ENCODE assay signal across 11 mouse cellular contexts in genomic region chr13:99303846-99304245, GRCm38 (mm10). TPM values are rescaled to one million over a fixed set of nuclear protein-coding genes. Genes with fewer than 3 reads are reported as not detected.
DNase-seq lines count a peak whose midpoint lies in the region; ATAC-seq and TF ChIP-seq lines count a peak whose summit lies in the region.
"Had no signal": no experiment of that assay in that cellular context is flagged by ENCODE, and none has a peak within 500 bp of the region (broad histone marks: within the 10 kb centered on the region; RNA-seq: fewer than 3 reads in every experiment).

No protein-coding gene starts in this region.

- H3K4me3 ChIP-seq in forebrain, embryonic 14.5 days (ENCODE audit: low read depth, low read length), result no peak overlapping the region
- no peak overlapping the region for H3K4me3 ChIP-seq in forebrain, embryonic 10.5 days
- H3K4me3 ChIP-seq in lung, embryonic 15.5 days, result no peak overlapping the region
- no peak overlapping the region for H3K4me3 ChIP-seq in left cerebral cortex, adult 2 months
- no peak overlapping the region for H3K4me3 ChIP-seq in stomach, postnatal 0 days (ENCODE audit: low read depth, low read length)
- H3K4me3 ChIP-seq: hindbrain, embryonic 10.5 days; neural tube, embryonic 12.5 days had no signal

- no peaks in the 10 kb centered on the region for H3K9me3 ChIP-seq in forebrain, embryonic 14.5 days (replicated peaks; ENCODE audit: control insufficient read depth, low read length)
- no peaks in the 10 kb centered on the region for H3K9me3 ChIP-seq in forebrain, embryonic 10.5 days
- no peaks in the 10 kb centered on the region for H3K9me3 ChIP-seq in lung, embryonic 15.5 days
- no peaks in the 10 kb centered on the region for H3K9me3 ChIP-seq in stomach, postnatal 0 days (ENCODE audit: control insufficient read depth, low read length)
- H3K9me3 ChIP-seq: hindbrain, embryonic 10.5 days; neural tube, embryonic 12.5 days had no signal

- TF ChIP-seq CTCF in left cerebral cortex, adult 2 months (IDR thresholded peaks at IDR 0.05), result no peak
- TF ChIP-seq CTCF in stomach, postnatal 0 days (IDR thresholded peaks at IDR 0.05; ENCODE audit: low read depth), result no peak

- TF ChIP-seq EP300 in stomach, postnatal 0 days (optimal IDR thresholded peaks at IDR 0.05), result no peak

- no peak overlapping the region for H3K4me2 ChIP-seq in forebrain, embryonic 14.5 days (ENCODE audit: low read length)
- no peak overlapping the region for H3K4me2 ChIP-seq in lung, embryonic 15.5 days
- H3K4me2 ChIP-seq in stomach, postnatal 0 days (replicated peaks; ENCODE audit: low read depth), result no peak overlapping the region
- H3K4me2 ChIP-seq: neural tube, embryonic 12.5 days had no signal

- peak; percentile 68 for DNase-seq in forebrain, embryonic 14.5 days (ENCODE audit: low spot score)
- DNase-seq in forebrain, embryonic 10.5 days (ENCODE audit: extremely low spot score, low spot score), result no peak
- no peak for DNase-seq in lung, postnatal 36 days
- DNase-seq in left cerebral cortex, adult 2 months (ENCODE audit: extremely low spot score in 1 of 2, low spot score in 2 of 2), result peak; percentile 36 to 56
- DNase-seq in stomach, postnatal 0 days (ENCODE audit: low spot score), result no peak
- DNase-seq in urinary bladder, adult 18-20 months (ENCODE audit: low spot score in 2 of 2), result no peak

- no peak overlapping the region for H3K9ac ChIP-seq in forebrain, embryonic 14.5 days (ENCODE audit: low read length)
- H3K9ac ChIP-seq in lung, embryonic 15.5 days, result no peak overlapping the region
- H3K9ac ChIP-seq in stomach, postnatal 0 days (ENCODE audit: low read length), result no peak overlapping the region
- H3K9ac ChIP-seq: neural tube, embryonic 12.5 days had no signal

- 53% methylated on average over 5 of the region's 5 CpGs for WGBS in forebrain, embryonic 14.5 days
- 82% methylated on average over 5 of the region's 5 CpGs for WGBS in forebrain, embryonic 10.5 days
- 31% methylated on average over 5 of the region's 5 CpGs for WGBS in lung, embryonic 15.5 days
- WGBS in stomach, postnatal 0 days, result 25% methylated on average over 5 of the region's 5 CpGs

- no peaks in the 10 kb centered on the region for H3K36me3 ChIP-seq in forebrain, embryonic 14.5 days (ENCODE audit: control insufficient read depth, insufficient read depth, low read length)
- no peaks in the 10 kb centered on the region for H3K36me3 ChIP-seq in forebrain, embryonic 10.5 days (replicated peaks)
- H3K36me3 ChIP-seq in lung, embryonic 15.5 days, result no peaks in the 10 kb centered on the region
- H3K36me3 ChIP-seq in stomach, postnatal 0 days (ENCODE audit: control insufficient read depth, insufficient read depth, low read length), result no peaks in the 10 kb centered on the region
- H3K36me3 ChIP-seq: hindbrain, embryonic 10.5 days; neural tube, embryonic 12.5 days had no signal

- H3K4me1 ChIP-seq in forebrain, embryonic 14.5 days (ENCODE audit: control insufficient read depth, insufficient read depth, low read length), result no peaks in the 10 kb centered on the region
- peaks cover 6% of the 10 kb centered on the region for H3K4me1 ChIP-seq in forebrain, embryonic 10.5 days
- H3K4me1 ChIP-seq in lung, embryonic 15.5 days, result peaks cover 13% of the 10 kb centered on the region
- peaks cover 6% of the 10 kb centered on the region for H3K4me1 ChIP-seq in stomach, postnatal 0 days (replicated peaks; ENCODE audit: control insufficient read depth, insufficient read depth)
- H3K4me1 ChIP-seq: hindbrain, embryonic 10.5 days; neural tube, embryonic 12.5 days had no signal

- no peak overlapping the region for H3K27ac ChIP-seq in forebrain, embryonic 14.5 days (ENCODE audit: low read depth, low read length)
- no peak overlapping the region for H3K27ac ChIP-seq in forebrain, embryonic 10.5 days
- no peak overlapping the region for H3K27ac ChIP-seq in lung, embryonic 15.5 days
- H3K27ac ChIP-seq in left cerebral cortex, adult 2 months, result no peak overlapping the region
- H3K27ac ChIP-seq in stomach, postnatal 0 days (replicated peaks), result no peak overlapping the region
- H3K27ac ChIP-seq: hindbrain, embryonic 10.5 days; macrophage; neural tube, embryonic 12.5 days had no signal

- ATAC-seq in forebrain, embryonic 14.5 days, result no peak
- peak; percentile 45; the same call in 1 of the 2 replicates for ATAC-seq in lung, embryonic 15.5 days (ENCODE audit: borderline replicate concordance, extremely low read depth, low FRiP score, low TSS enrichment)
- peak; percentile 21; the same call in 1 of the 2 replicates for ATAC-seq in stomach, postnatal 0 days (ENCODE audit: low FRiP score, low TSS enrichment)
- no peak for ATAC-seq in erythroblast, adult 5-6 weeks (replicated peaks; ENCODE audit: low FRiP score, poor library complexity, severe bottlenecking)

- intact Hi-C loops in left cerebral cortex, adult 2 months (cut with DNase I), result loop anchor here (5.0 kb wide), 1 partner anchor 157 kb away; no protein-coding TSS in a partner anchor

- H3K27me3 ChIP-seq in forebrain, embryonic 14.5 days (replicated peaks; ENCODE audit: control insufficient read depth, insufficient read depth, low read length), result no peaks in the 10 kb centered on the region
- H3K27me3 ChIP-seq in forebrain, embryonic 10.5 days (ENCODE audit: poor library complexity, severe bottlenecking), result no peaks in the 10 kb centered on the region
- H3K27me3 ChIP-seq in lung, embryonic 15.5 days, result no peaks in the 10 kb centered on the region
- H3K27me3 ChIP-seq in stomach, postnatal 0 days (ENCODE audit: control insufficient read depth, insufficient read depth, low read length), result no peaks in the 10 kb centered on the region
- H3K27me3 ChIP-seq: neural tube, embryonic 12.5 days had no signal

RNA-seq across cellular contexts. Expression of gene Ptcd2, which starts 40.7 kb away (rescaled TPM):
- polyA plus RNA-seq in forebrain, embryonic 14.5 days (2014; fragmentation: Nextera tagmentation; extraction: Ambion mirVana), result 60.9 and 64.8 TPM in 2 replicates
- 54.6 and 56.4 TPM in 2 replicates for polyA plus RNA-seq in forebrain, embryonic 10.5 days (2016; fragmentation: Nextera tagmentation; extraction: Ambion mirVana)
- polyA plus RNA-seq in lung, embryonic 15.5 days (2015; fragmentation: Nextera tagmentation; extraction: Ambion mirVana), result 45.3 and 45.4 TPM in 2 replicates
- total RNA-seq in left cerebral cortex, adult 2 months (2021), result 10 to 100 TPM; 33.3 to 34.5 TPM
- polyA plus RNA-seq in stomach, postnatal 0 days (2015; fragmentation: Nextera tagmentation; extraction: Ambion mirVana), result 30.1 and 31.0 TPM in 2 replicates
- total RNA-seq in erythroblast, adult 5-6 weeks (2015; ENCODE audit: low replicate concordance), result 5.6 and 13.8 TPM in 2 replicates
- 5.6 and 10.0 TPM in 2 replicates for total RNA-seq in erythroblast, adult 5-6 weeks (2017; ENCODE audit: low replicate concordance)

RNA-seq across cellular contexts. Expression of gene Mrps27, which starts 40.7 kb away (rescaled TPM):
- polyA plus RNA-seq in forebrain, embryonic 14.5 days (2014; fragmentation: Nextera tagmentation; extraction: Ambion mirVana), result 45.6 and 48.0 TPM in 2 replicates
- polyA plus RNA-seq in forebrain, embryonic 10.5 days (2016; fragmentation: Nextera tagmentation; extraction: Ambion mirVana), result 84.1 and 85.3 TPM in 2 replicates
- polyA plus RNA-seq in lung, embryonic 15.5 days (2015; fragmentation: Nextera tagmentation; extraction: Ambion mirVana), result 62.2 and 62.3 TPM in 2 replicates
- total RNA-seq in left cerebral cortex, adult 2 months (2021), result 10 to 100 TPM; 25.1 to 28.3 TPM
- 29.9 and 30.8 TPM in 2 replicates for polyA plus RNA-seq in stomach, postnatal 0 days (2015; fragmentation: Nextera tagmentation; extraction: Ambion mirVana)
- total RNA-seq in erythroblast, adult 5-6 weeks (2015; ENCODE audit: low replicate concordance), result 3.6 TPM in 1 of 2 replicates, not detected in the other
- total RNA-seq in erythroblast, adult 5-6 weeks (2017; ENCODE audit: low replicate concordance), result 1.9 and 3.5 TPM in 2 replicates

Comparison
In these comparisons a context has a peak if more than half of its experiments do, and no peak if none do; other contexts are left out.
1. DNase-seq: peak in forebrain, embryonic 14.5 days (single experiment) and left cerebral cortex, adult 2 months (2 of 2); none in forebrain, embryonic 10.5 days (single experiment), lung, postnatal 36 days (single experiment), stomach, postnatal 0 days (single experiment) and urinary bladder, adult 18-20 months (0 of 2).
2. ATAC-seq: peak in lung, embryonic 15.5 days (single experiment) and stomach, postnatal 0 days (single experiment); none in forebrain, embryonic 14.5 days (single experiment) and erythroblast, adult 5-6 weeks (single experiment).